Mouse (Mus musculus) thymus, postnatal 10 days (tissue): ENCODE measurements around the gene Akap11.
A peak's percentile ranks its signal among the peaks of the same experiment; 100 is the strongest.

Experiments used
- DNase-seq, 2 experiments: peaks; one replicate each; pipeline ENCODE4 v3.0.0; 2021; ENCODE audit warnings: low spot score in 2 of 2

The Akap11 gene

DNA sequence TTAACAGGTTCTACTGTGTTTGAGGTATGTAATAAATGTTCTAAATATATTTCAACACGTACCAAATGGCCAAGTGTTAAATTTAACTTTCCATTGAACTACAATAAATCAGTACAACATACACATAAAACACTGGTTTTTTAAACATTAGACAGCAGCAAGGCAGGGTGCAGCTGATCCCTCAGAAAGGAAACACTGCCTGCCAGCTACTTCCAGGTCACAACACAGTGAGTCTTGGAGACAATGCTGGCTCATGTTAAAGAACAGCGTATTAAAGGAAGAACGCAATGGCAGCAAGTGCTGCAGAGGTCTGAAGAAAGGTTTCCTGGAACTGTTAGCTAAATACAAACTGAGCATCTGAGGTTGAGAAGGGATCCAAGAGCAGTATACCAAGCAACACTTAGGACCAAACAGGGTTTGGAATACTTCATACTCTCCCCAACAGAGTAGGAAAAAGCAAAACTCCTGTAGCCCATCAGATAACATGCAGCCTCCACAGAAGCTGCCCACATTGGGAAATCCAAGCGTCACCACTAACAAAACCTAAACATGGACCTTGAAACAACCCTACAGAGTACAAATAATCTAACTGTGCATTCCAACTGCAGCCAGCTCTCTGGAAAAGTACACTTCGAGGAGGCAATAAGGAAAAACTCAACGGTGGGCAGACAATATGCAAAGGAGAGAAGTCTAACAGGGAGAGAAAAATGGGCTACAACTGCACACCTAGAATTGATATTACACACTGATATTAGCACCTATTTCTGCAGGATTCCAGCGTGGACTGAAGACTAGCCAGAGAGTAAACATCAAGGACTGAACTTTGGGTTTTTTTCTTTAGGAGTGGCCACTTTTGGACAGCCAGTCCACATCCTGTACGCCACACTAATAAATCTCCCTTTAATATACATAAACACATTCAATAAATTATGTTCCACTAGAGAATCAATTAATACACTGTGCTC lies 7.9 kb downstream of the Akap11 start:
- DNase-seq: no peak

DNA sequence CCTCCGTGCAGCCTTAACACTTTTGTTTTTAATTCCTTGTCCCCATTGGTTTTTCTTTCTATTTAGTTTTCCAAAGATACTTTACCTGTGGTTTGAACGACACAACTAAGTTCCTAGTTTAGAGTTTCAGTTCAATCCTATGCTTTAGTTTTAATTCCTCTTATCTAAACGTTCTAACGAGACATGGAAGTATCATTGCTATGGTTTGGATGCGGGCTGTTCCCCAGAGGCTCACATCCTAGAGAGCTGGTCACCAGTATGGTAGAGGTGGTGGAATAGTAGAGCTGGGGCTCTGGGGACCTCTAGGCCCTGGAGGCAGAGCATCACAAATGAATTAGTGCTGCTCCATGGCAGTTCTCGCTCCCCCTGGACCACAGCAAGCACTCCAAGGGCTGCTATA lies 9.7 kb downstream of the Akap11 start:
- DNase-seq: no peak

DNA sequence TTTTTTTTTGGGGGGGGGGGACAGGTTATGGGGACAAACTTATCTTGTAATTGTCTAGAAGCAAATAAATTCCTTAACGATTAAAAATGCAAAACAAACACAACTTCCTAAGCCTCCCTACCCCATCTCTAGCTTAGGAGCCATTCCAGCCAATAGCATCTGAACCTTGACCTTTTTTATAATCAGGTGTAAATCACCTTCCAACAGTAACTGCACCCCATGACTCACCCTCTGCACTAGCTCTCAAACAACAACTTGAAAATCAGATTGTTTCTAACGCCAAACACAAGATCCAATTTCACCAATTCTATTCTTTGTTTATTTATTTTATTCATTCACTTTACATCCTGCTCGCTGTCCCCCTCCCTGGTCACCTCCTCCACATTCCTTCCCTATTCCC lies 10.1 kb downstream of the Akap11 start:
- DNase-seq: no peak

DNA sequence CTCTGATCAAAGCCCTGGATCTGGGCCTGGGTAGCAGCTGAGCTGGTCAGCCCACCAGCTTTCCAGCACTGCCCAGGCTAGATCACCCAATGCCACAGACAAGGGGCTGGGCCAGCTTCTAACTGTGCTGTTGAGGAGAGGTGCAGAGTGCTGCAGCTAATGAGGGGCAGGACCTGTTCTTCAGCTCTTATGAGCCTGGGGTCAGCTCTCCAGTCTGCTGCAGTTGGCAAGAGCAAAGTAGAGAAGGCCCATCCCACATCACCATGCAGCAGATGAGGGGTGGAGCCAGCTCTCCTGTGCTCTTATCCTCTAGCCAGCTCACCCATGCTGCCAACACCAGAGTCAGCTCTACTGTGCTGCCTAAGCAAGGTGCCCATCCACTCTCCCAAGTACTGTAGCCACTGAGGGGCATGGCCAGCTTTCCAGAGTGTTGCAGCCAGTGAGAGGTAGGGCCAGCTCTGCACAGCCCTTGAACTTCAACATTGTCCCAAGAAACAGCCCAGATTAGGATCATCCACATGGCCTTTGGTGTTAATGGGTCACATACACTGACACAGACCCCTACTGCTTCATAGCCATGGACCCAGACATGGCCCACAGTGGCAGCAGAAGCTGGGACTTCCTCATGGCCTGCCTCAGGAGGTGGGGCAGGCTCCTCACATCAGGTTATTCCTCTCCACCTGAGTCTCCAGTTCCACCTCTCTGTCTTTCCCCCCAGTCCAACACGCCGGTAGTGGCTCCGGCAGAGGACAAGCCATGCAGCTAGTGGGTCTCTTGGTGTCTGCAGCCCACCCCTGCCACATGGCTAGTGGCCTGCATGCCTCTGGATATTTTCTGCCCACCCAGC lies 10.8 kb downstream of the Akap11 start:
- DNase-seq: no peak

DNA sequence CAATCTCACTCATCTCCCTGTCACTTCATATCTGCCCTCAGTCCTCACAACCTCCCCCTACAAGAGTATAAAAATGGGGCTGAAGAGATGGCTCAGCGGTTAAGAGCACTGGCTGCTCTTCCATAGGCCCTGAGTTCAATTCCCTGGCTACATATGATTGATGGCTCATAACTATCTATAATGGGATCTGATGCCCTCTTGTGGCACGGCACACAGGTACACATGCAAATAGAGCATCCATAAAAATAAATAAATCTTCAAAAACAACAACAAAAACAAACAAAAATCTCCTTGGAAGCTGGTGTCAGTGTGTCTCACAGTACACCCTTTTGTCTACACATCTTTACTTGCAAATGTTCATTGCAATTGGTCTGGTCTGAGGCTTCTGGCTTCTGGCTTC lies 11.5 kb downstream of the Akap11 start:
- no peak for DNase-seq

DNA sequence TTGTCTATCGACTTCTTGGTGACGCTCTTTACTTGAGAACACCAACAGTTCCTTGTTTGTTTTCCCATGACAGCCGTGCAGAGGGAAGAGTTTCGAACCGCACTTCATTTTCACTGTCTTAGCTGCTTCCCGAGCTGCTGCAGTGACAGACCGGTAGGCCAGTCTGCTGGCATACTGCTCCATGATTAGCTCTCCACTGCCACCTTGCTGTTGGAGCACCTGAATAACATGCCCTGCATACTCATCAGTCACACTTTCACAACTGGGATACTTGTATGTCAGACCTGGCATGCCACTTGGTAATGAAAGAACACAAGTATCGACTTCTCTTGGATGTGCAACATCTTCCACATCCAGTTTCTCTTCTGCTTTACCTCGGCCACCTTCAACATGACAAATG lies 25.9 kb downstream of the Akap11 start:
- DNase-seq: peak in 1 of 2 experiments; percentile 12

DNA sequence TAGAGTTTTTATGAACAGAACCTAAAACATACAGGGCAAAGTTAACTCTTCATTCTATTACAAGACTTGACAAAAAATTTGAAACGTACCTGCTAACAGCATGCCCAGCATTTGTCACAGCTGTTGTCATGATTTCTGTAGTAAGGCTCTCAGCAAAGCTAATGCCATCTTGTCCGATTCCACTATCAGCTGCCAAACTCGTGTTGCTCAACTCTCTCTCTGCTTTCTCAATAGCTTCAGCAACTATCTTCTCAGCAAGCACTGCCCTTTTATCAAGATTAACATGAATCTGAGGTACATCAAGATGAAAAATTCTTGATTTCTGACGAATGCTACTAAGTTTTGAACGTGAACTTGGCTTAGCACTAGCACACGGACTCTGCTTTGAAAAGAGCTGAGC lies 26.8 kb downstream of the Akap11 start:
- DNase-seq: no peak

DNA sequence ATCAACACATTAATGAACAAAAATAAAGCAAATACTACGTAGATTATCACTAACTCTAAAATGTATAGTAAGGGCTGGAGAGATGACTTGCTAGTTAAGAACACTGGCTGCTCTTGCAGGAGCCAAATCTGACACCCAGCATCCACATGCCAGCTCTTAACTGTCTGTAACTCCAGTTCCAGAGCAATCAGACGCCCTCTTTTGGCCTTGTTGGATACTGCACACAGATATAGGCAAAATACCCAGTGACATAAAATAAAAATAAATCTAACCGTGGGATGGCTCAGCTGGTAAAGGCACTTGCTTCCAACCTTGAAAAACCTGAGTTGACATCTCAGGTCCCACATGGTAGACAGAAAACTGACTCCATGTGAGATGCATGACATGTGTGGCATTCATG lies 36.0 kb downstream of the Akap11 start:
- DNase-seq: no peak

DNA sequence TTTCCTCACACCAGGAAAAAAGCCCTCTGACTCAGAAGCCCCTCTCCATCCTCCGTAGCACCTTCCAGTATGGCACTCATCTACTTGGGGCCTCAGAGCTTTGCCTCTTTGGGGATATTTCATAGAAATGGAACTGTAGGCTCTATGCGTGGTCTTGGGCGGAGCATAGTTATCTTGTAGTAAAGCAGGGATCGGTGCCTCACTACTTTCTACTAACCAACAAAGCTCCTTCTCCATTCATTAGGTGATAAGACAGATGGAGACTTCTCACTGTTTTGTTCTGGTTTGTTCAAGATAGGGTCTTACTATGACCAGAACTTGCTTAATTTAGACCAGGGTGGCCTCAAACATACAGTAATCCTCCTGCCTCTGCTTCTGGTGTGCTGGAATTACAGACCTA lies 39.9 kb downstream of the Akap11 start:
- DNase-seq: no peak

DNA sequence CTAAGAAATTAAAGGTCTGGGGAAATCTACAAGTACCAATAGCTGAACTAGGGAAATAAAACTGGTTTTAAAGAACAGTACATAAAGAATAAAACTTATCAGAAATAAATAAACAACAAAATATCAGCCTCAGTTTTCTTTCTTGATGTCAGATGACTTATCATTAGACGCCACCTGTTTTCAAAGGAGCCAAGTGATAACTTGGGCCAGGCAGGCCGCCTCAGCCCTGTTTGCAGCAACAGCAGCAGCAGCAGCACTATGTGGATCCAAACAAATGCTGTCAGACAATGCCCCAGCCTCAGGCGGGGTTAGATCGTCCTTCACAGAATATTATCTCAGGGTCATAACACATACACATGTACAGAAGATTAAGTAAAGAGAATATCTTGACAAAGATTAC lies 41.4 kb downstream of the Akap11 start:
- no peak for DNase-seq

DNA sequence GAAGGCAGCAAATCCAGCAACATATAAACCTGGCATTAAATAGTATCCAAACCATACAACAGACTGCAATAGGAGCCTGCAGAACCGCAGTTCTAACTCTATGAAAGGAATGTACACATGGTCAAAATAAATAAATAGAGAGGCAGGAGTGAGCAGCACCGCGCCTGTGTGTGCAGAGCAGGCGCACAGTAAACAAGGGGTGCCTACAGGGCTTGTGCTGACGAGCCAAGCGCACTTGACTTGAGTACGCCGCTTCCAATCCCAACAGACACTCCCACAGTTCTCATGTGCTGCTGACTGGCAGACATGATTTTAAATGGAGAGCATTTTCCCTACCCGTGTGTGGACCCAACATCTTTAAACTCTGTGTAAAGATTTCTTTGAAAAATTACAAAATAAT lies 44.0 kb downstream of the Akap11 start:
- no peak for DNase-seq

DNA sequence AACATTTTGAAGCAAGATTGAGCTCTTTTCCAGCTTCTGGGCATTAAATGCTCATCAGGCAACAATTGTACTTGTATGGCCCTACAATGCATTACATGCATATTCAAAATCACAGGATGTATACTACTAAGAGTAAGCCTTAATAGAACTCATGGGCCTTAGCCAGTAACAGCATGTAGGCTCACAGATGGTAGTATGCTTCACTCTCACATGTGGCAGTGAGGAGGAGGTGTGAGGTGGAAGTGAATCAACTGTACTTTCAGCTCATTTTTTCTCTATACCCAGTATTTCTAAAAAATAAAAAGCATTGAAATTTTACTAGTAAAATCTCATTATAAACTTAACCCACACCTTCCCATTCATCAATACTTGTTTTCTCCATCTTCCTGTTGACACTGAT lies 45.2 kb downstream of the Akap11 start:
- DNase-seq: no peak

DNA sequence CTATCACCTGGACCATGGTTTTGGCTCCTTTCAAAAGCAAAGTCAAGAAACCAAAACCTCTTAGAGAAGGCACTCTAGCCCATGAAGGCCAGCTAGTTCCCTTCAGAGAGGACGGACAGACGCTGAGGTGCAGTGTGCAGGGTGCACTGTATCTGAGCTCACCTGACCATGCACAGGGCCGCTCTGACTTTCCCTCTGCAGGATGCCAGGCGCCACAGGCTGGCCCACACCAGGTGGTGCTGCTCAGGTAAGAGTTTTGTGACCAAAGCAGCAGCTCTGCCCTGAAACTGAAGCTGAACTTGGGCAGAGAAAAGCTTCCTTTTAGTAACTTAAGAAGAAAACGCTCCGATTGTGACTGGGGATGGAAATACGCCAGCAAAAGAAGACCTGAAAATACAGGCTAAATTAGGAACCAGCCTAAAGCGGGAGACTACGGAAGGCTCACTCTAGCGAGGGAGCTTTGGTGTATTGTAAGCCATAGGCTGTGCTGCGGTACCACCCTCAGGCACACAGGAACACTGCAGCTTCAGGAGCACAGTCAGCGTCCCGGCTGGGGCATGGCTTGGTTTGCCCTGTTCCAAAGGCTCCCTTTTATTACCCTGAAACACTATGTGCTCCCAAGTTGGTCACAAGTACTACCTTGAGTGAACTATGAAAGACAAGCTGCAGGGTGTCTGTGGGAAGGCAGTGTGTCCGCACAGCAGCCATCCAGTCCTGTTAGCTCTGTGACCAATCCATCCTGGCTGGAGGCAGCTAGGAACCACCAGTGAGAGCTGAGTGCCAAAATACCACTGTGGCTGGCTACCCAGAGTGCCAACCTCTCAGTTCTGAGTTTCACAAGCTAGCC lies 54.0 kb downstream of the Akap11 start:
- DNase-seq: peak; percentile 36 to 54

DNA sequence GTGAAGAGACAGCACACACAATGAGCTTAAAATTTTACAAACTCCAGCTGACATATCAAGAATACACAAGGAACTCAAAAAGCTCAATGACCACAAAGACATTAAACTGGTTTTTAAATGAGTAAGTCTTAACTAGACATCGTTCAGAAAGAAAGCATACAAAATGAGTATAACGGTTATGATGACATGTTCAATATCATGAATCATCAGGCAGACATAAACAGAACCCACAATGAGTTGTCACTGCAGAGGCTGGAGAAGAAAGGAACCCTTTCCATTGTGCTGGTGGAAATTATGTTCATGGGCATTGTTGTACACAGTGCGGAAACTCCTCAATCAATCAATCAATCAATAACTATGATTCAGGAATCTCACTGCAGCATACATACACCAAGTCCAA lies 62.5 kb downstream of the Akap11 start:
- no peak for DNase-seq

DNA sequence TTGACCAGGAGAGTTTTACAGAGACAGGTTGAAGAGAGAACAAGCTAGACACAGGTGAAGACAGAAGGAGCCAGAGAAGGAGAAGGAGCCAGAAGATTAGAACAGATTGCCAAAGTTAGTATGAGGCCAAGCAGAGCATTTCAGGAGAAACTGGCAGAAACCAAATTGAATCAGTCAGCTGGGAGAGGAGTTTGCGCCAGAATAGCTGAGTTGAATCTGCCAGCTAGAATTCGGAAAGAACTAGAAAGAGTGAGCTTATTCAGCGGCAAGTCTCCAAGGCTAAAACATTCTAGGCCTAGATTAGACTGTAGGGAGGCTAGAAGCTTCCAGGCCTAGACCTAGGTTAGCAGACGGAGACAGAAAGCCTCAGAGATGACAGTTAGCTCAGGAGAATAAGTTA lies 65.9 kb downstream of the Akap11 start:
- DNase-seq: no peak

DNA sequence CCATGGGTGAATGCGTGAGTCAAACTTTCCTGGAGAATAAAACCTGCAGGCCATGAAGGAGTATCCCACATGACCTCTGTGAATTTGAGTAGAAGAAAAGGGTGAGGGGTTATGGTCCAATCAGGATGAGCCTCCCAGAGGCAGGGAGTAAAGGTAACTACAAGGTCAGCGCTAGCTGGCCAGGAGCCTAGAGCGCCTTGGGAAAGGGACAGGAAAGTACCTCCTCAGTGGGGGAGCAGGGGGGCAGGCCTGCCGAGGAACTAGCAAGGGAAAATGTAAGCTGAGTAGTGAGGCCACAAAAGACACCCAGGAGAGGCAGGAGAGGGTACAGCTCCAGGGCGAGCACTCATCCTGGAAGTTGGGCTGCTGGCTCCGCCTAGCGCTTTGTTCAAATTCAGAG lies 67.6 kb downstream of the Akap11 start:
- DNase-seq: no peak

DNA sequence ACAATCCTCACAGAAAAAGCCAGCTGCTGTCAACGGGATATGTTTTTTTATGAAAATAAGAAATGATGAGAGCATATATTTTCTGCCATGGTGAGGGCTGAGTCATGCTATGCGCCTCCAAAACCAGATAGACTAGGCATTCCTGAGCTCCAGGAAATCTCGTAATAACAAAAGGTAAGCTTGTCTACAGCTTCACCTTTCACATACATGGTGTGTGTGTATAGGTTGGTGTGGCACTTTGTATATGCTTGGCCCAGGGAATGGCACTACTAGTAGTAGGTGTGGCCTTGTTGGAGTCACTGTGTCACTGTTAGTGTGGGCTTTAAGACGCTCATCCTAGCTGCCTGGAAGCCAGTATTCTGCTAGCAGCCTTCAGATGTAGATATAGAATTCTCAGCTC lies 68.6 kb downstream of the Akap11 start:
- DNase-seq: no peak

DNA sequence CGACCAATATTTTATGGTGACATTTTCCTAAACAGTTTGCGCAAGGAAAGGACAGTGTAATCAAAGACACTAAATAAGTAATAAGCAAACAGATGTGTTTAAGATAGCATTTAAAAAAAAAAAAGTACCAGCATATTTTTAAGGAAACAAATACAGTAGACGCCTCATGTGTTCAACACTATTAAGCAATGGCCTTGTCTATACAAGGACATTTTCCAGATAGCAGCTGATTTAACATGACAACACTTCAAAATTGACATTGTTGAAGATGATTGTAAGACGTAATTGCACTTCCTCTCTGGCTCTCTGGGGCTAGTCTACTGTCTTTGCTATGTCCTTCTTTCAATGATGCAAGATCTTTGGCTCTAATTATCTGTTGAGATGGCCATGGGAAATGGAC lies 72.3 kb downstream of the Akap11 start:
- DNase-seq: no peak

DNA sequence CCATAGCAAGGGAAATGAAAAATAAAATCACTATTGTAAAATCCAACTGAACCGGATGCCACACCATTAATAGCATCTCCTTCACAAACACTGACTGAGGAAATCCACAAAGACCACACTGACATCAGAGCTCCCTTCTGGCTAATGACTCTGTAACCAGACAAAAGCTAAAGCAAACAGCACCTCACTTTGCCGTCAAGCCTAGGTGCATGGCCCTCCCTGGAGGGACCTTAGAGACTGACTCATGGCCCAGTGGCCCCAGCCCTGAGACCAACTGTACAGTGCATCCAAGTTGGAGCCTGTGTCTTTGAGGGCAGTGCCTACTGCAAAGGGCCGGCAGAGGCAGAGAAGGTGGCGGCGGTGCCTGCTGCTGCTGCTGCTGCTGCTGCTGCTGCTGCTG lies 77.5 kb downstream of the Akap11 start:
- no peak for DNase-seq

DNA sequence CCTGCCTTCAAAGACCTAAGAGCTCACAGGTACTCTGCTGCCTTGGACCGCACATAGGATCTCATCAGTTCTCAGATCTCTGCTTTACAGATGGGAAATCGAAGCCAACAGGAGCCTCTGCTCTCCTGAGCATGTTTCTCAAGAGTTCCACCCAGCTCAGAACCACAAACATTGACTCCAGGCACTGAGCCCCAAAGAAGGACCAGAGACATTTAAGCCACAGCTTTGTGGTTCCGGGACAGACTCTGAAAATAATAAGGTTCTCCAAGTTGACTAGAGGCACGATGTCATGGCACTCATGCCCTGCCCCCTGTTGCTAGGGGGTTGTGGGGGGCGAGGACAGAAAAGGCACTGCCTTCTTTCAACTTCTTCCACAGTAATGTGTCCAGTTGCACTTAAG lies 77.9 kb downstream of the Akap11 start:
- DNase-seq: no peak

DNA sequence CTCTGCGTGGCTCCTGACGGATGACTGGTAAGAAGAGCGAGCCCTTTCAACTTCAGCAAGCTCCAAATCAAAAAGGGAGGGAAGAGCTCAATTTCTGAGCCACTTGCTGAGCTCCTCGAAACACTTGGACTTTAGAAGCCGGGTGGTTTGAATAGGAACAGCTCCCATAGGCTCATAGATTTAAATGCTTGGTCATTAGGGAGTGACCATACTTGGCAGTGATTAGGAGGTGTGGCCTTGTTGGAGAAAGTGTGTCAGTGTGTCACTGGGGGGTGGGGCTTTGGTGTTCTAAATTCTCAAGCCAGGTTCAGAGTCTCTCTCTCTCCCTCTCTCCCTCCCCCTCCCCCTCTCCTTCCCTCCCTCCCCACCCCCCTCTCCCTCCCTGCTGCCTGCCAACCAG lies 81.6 kb downstream of the Akap11 start:
- no peak for DNase-seq

DNA sequence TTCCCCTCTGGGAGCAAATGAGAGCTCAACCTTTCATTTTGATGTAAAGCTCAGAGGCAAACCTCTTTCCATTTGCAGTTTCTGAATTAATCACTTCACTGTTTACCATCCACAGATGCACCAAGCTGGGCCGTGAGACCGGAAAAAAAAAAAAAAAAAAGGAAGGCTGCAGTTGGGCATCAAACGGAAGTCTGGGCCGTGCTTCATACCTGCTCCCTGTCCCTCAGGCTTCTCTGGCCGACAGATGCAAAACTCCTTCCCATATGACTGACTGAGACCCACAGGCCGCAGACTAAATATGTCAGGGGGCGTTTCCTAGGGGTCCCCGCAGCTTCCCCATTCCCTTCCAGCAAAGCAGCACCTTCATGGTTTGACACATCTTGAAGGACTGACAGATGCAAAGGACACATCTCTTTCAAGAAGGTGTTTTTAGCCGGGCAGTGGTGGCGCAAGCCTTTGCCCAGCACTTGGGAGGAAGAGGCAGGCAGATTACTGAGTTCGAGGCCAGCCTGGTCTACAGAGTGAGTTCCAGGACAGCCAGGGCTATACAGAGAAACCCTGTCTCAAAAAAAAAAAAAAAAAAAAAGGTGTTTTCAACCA lies 87.7 kb downstream of the Akap11 start:
- DNase-seq: no peak
